Mouse (Mus musculus) 3T3-L1 (cell line): ENCODE results near the gene Nuak1.
"Not testable (repeated sequence)": the region's sequence is repeated elsewhere in the genome, so short reads cannot be mapped to it uniquely, and the experiment has no call there.

Source experiments
- DNase-seq: peaks from one replicate; pipeline ENCODE4 v3.0.0-alpha.2; 2015; ENCODE audit warnings: low read depth, low spot score

The Nuak1 gene

DNA sequence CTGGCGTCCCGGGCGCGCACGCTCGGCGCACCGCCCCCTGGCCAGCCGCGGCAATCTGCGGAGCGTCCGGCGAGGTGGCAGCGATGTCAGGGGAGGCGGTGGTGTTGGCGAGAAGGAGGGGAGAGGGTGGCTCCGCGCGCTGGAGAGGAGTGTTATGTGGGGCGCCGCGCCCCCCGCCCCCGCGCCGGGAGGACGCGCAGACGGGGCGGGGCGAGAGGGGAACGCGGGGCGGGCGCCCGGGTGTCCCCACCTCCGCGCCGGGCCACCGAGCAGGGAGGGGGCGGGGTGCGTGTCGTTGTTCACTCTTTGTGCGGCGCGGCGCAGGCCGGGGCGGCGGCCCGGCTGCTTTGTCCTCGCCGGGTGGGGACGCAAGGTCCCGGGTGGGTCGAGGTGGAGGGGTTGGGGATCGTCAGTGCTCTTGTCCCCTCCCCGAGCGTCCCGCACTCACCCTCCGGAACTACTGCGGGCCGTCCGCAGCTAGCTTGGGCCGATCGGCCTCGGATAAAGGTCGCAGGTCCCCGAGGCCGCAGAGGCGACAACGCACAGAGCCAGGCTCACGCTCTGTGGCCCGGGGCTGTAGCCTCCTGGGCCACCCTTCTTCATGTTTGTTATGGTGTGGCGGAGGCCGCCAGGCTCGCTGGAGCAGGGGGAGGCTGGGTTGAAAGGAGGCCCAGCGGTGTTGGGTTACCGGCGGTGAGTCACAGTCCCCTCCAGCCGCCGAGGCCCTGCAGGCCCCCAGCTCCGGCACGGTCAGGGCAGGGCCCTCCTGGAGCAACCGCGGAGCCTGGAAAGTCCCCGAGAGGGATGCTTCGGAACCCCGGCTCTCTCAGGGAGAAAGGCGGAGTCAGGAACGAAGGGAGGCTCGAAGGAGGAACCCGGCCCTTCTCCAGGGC is at the start of gene Nuak1:
TSS of gene Nuak1 (minus strand) at position 57 of the 893 bp plus-strand sequence.
- DNase-seq: peak; percentile 86

DNA sequence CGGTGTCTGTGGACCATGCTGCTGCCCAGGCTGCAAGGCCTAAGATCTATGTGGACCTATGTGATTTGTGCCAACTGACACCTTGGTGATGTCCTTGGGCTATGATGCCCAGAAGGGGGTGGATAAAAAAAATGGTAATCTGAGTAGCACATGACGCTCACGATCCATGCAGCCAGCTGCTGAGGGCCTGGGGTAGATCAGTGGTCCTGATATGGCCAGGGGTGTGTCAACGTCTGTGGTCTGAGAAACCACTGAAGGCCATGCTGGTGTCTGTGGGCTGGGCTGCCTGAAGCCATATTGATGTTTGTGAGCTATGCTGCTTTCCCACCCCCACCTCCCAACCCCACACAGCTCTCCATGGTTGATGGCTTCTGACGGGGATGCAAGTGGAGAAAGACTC is 49.7 kb upstream of the Nuak1 start:
- no peak for DNase-seq

DNA sequence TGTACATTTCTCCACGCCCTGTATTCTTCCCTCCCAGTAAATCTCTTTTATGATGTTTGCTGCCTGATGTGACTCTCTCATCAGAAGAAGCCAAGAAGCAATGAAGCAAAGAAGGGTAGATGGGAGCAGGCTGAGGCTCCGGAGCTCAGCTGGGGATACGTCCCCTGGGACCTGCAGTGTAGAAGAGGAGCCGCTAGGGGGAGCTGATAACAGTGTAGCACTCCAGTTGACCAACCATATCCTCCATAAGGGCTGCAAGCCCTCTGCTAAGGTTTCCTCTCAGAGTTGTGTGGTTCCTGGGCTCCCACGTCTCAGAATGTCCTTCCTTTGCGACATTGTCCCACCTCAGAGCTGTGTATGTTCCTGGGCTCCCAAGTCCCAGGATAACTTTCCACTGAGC is 47.9 kb upstream of the Nuak1 start:
- DNase-seq: peak; percentile 51

DNA sequence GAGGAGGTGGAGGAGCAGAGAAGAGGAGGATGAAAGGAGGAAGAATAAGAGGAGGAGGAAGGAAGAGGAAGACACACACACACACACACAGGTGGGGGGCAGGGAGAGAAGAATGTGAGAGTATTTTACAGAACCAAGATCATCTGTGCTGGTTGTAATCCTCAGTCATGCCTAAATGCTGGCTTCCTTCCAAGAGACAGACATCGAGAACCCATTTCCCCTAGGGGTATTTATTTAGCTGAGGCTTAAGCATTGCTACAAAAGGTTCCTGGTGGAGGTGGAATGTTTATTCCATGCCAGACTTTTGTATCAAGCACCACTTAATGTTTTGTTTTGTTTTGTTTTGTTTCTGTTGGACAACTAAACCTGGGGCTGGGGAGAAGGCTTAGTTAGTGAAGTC is 44.3 kb upstream of the Nuak1 start:
- DNase-seq: peak; percentile 54

DNA sequence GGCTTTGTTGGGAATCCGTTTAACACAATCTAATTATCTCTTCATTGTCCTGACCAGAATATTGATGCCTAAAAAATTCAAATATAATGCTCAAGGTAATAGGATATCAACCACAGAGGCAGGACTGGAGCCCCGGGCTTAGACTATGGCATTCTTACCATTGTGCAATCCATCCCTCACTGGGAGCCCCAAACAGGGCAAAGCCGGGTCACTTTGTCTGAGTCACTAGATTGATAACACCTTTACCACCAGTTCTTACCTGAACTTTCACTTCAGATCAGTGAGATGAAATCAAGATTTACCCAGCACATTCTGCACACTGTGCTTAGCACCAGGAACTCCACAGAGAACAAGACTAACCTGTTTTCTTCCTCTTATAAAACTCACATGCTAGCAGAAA is 43.2 kb upstream of the Nuak1 start:
- DNase-seq: peak; percentile 14

DNA sequence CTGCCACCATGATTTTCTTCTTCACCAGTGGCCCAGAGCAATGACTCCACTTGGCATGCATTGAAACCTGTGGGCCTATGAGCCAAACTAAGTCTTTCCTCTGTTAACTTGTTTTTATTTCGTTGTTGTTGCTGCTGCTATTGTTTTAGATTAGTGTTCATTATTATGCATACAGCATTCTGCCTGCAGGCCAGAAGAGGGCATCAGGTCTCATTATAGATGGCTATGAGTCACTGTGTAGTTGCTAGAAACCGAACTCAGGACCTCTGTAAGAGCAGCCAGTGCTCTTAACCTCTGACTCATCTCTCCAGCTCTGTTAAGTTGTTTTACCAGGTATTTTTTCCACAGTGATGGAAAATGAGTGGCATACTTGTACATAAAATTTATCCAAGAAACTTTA is 42.7 kb upstream of the Nuak1 start:
- peak; percentile 36 for DNase-seq

DNA sequence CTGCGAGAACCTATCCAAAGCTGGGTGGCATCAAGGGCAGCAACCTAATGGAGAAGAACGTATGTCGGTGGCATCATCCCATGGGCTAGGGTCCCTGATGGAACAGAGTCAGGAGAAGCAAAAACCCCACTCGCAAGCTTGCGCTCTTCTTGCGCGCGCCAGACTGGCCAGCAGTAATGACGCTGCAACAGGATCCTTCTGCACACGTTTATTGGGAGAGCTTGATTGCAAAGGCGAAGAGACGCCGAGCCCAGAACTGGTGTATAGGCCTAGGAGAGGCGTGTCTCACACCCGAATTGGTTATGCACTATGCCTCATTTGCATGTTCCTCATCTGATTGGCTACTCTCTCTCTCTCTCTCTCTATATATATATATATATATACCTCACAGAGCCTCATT is 42.0 kb upstream of the Nuak1 start:
- DNase-seq: not testable (repeated sequence)

DNA sequence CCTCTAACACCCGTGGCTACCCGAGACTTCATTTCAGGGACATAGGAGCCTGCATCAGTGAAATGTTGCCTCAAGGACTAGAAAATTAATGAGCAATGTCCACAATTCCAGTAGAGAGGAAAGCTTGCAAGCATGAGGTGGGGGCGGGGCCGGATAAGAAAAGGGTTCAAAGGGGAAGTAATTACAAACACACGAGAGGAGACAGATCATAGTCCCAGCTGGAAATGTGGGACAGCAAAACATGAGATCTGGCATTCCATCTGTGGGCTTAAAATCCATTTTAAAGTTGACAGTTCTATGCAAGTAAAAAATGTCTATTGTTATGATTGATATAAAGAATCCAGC is 40.9 kb upstream of the Nuak1 start:
- peak; percentile 56 for DNase-seq

DNA sequence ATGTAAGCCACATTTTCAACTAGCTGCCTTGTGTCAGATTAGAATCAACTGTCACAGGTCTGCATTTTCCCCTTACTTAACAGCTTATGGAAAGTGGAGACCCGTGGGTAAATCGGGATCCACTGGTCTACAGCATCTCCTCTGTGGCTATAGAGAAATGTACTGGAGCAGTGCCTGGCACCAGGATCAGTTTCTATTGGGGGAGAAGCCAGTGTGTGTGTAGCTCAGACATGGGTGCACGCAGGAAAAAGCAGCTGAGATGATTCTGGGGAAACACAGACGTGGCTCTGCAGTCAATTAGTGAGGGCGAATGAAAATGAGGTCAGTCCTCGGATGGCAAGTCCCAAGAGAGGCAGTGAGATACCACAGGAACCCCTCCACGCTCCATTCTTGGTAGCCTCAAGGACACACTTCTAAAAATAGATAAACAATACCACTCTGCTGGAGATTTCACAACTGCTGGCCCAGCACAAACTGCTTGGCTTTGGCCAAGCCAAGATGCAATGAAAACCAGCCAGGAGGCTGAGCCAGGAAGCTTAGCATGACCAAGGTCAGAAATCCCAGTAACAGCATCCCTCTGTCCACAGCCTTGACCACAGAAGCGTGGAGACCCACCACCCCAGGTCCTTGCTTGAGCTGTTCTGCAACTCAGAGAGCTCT is 40.4 kb upstream of the Nuak1 start:
- peak; percentile 76 for DNase-seq

DNA sequence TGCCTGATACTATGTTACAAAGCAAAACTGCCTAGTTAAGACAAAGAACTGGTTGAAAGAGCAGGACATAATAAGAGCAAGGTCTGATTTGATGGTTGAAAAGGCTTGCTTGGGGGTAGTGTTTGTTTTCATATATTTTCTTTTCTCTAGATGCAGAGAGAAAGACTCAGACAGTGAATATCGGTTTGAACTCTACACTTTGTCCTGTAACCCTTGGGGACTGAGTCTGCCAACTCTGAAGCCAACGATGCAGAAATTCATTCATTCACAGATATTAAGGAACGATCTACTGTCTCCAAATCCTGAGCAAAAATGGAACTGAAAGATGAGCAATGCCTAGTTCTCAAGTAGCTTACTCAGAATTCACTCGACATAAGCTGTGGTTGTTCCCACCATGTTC is 39.7 kb upstream of the Nuak1 start:
- no peak for DNase-seq

DNA sequence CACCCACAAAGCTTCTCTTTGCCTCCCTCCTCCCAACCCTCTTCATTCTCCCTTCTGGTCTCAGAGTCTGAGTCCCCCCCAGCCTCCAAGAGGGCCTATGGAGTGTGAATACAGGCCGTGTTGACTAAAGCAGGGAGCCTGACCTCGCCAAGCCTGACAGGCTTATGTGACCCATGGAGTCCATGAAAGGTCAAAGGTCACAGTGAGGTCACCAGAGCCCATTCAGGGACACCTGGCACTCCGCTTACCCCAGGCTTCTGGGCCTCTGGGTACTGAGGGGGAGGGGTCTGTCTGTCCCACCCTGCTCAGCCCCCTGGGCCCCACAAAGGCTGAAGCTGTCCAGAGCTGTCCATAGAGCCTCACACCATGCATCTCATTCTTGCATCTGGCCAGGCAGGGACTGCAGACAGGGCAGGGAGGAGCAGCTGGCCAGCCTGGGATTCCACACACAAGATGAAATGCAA is 37.2 kb upstream of the Nuak1 start:
- no peak for DNase-seq

DNA sequence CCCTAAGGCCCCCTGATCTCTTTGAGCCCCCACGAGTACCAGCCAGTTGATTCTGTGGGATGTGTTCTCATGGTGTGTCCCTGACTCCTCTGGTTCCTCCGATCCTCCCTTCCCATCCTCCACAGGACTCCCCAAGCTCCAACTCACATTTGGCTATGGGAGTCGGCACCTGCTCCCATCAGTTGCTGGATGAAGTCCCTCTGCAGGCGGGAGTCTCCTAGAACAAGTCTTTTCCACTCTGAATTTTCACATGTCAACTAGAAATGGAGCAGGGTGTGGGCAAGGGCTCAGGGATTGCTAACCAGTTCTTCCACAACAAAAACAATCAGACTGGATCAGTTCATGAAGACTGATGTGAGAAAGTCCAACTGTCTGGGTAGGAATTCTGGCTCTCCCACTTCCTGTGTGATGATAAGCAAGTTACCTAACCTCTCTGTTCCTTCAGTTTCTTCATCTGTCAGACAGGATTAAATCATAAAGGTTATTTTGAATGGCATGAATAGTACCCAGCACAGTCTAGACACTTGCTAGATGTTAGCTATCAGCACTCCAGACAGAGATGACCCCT is 36.7 kb upstream of the Nuak1 start:
- DNase-seq: no peak

DNA sequence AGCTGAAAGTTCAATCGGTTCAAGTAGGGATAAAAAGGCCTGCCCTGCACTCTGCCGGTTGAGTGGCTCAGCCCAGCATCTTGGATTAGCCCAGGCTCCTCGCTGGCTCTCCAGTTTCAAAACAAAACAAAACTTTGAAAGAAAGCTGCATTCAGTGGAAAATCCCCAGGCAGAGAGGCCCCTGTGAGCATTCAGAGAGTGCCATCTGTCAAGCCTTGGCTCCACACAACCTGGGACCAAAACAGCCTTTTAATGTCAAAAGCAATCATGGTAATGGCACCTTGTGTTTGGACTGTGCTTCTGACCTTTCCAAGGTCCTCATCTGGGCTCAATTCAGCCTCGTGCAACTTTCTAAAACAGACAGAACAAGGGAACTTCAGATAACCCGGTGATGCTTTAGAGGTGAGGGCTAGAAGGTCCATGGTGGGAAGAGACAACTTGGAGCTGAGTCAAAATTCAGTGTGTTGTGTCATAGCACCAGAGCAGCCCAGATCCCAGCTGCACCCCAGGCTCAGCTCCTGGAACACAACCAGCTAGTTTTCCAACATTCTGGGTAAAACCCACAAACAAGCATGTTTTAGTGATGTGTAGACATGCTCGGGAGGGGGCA is 27.3 kb upstream of the Nuak1 start:
- DNase-seq: peak; percentile 71

DNA sequence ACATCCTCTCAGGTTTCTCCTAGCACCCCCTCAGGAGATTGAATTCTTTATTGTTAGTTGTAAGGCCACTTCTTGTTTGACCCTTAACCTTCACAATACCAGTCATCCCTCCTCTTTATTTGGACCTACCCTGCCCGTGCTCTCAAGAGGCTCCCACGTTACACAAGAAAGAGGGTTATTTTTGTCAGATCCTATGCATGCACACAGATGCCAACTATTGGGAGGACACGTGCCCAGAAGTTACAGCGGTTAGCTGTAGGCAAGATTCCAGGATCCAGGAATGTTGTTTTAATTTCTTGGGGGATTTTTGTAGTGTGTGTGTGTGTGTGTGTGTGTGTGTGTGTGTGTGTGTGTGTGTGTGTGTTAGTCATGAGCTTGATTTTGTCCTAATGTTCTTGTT is 25.1 kb upstream of the Nuak1 start:
- DNase-seq: peak; percentile 51

DNA sequence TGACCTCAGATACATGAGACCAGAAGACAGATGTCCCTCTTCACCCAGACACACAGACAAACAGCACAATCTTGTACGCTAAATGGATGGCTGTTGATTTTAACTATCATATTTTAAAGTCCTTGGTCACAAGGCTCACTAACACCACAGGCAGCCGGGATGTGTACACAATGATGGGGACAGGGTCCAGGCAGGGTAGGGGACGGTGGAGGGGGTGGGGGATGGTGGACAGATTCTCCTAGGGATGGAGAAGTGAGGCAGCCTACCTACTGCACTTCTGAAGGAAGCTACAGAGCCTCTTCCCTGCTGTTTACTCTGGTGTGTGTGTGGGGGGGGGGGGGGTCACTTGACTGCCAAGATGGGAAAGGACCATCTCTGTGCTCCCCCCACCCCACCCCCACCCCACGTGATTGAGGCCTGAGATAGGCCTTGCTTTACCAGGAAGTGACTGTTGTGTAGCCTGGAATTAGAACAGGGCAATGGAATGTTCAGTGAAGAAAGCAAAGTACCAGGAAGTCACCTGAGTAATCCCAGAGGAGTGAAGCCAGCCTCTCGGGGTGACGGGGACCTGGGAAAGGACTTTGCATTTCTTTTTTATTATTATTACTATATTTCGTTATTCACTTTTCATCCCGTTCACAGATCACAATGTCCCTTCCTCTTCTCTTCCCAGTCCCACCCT is 20.2 kb upstream of the Nuak1 start:
- DNase-seq: no peak

DNA sequence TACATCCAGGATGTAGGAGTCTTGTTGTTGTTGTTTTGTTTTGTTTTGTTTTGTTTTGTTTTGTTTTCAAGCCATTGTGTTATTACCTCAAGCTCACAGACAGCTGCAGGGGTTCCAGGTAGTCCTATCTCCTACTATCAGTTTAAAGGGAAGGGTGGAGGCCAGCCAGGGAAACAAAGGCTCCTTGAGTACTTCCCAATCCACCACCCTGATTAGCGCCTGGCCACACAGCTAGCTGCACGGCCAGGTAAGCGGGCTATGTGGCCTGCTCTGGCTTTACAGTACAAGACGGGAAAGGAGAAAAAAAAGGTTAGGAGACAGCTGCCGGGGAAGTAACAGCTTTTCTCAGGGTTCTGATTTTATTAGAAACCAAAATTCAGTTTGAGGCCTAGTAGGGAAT is 17.7 kb upstream of the Nuak1 start:
- DNase-seq: no peak

DNA sequence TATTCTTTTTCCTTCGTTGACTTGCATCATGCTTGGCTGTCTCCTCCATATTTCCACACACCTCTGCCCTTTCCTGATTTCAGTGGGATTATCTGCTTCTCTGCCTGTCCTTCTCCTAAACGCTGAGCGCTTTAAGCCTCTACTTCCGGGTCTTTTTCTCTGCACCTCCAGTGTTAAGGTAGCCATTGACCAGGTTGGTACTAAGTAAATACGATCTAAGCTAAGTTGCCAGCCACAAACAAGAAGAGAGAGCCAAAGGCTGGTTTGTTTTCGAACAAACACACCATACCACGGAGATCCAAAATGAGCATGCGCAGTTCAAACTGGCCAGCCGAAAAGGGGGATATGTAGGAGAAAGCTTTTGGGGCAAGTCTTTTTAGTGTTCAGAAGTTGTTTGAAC is 17.1 kb upstream of the Nuak1 start:
- DNase-seq: no peak

DNA sequence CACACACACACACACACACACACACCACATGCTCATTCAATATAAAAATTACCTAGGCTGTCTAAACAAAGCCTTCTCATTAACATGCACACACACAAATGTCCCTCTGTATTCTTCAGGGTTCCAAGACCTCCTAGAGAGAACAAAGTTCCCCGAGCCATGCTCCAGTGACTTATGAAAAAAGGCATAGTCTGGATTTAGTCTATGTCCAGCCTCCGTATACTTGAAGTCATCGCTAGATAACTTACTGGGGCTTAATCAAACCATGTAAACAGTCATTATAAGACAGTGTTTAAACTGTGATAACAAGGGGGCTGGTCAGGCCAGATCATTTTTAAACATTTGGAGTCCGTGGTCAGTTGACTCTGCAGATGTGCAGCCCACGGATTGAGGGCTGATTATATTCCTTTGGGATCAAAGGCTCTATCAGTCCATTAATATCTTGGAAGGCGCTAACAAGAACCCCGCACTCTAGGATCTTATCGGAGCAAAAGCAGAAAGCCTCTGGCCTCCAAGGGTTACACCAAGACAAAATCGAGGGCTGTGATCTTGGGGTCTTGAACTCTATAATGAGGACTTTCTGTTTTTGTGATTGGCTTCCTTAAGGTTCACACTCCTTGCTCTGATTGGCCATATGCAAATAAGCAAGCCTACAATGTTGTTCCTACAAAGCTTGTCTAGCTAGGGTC is 16.4 kb upstream of the Nuak1 start:
- DNase-seq: no peak

DNA sequence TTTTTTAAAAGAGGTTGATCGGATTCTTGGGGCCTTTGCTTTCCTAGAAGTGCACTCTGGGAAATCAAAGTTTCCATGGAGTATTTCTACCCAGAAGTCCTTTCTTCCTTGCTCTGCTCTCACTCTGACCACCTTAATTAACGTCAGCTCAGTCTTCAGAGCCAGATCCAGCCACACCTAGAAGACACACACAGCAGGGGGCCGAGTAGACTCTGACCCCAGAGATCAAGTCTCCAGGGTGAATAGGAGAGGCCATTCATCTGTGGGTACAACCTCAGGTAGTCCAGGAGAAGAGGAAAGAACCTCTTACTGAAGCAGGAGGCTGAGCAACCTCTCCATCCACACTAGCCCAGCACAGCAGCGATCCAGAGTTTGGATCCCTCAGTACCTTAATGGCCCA is 11.5 kb upstream of the Nuak1 start:
- DNase-seq: no peak

DNA sequence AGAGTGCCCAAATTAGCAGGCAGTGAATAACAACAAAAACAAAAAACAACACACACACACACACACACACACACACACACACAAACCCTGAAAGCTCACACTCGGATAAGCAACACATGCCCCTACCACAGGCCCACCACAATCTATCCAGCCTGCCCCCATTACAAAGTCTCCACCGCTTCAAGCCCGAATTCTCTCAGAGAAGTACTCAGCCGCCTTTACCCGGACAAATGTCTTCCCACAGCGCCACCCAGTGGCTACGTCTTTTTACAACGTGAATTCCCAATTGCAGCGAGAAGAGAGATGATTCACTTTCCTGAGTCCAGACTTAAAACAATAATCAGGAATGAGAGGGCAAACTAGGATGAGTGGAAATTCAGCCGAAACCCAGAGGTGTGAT is 10.3 kb upstream of the Nuak1 start:
- DNase-seq: peak; percentile 92

DNA sequence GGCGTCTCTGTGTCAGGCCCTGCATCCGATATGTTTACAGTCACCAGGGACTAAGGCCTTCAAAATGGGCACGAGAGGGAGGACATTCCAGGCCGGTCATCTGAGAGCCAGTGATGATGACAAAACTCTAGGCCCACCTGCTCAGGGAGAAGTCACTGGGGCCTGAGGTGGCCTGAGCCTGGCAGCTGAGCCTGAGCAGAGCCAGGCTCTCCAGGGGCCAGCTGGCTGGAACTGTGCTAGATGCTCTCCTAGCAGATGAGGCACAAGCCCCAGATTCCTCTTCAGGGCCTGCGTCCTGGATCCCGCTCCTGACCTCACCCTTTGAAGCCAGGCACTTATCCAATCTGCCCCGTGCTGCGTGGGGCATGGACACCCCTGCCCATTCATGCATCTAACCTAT is 9.3 kb upstream of the Nuak1 start:
- DNase-seq: no peak
